Mouse (Mus musculus) neural tube, embryonic 14.5 days (tissue): ENCODE results near the gene Prdm16. TPM values are rescaled to one million over a fixed set of nuclear protein-coding genes. Genes with fewer than 3 reads are reported as not detected.
A peak's percentile ranks its signal among the peaks of the same experiment; 100 is the strongest.

ENCODE experiments used
- ATAC-seq: fragments of 200-750 bp; cut with Nextera tagmentation; 2 replicates; pipeline ENCODE4 v1.8.0; 2017; ENCODE audit warnings: low read depth, mild to moderate bottlenecking, moderate TSS enrichment, moderate library complexity
- H3K27ac ChIP-seq: fragments of 300-500 bp; sonication (generic); 2 replicates; pipeline ENCODE4 v1.5.1; 2014; ENCODE audit warnings: low read depth, mild to moderate bottlenecking, control low read depth, low read length, moderate library complexity, mixed read lengths
- H3K27me3 ChIP-seq: fragments of 300-500 bp; sonication (generic); 2 replicates; pipeline ENCODE4 v1.6.1; 2014; ENCODE audit warnings: low read length; ENCODE audit not compliant: control insufficient read depth, insufficient read depth
- H3K36me3 ChIP-seq: fragments of 300-500 bp; sonication (generic); 2 replicates; pipeline ENCODE4 v1.6.1; 2014; ENCODE audit warnings: low read length, mixed read lengths; ENCODE audit not compliant: control insufficient read depth, insufficient read depth
- H3K4me1 ChIP-seq: fragments of 300-500 bp; sonication (generic); 2 replicates; pipeline ENCODE4 v1.6.1; 2014; ENCODE audit warnings: low read length; ENCODE audit not compliant: control insufficient read depth, insufficient read depth
- H3K4me2 ChIP-seq: fragments of 300-500 bp; sonication (generic); 2 replicates; pipeline ENCODE4 v1.6.1; 2014; ENCODE audit warnings: mild to moderate bottlenecking, low read depth, low read length, control low read depth
- H3K4me3 ChIP-seq: fragments of 300-500 bp; sonication (generic); 2 replicates; pipeline ENCODE4 v1.5.1; 2014; ENCODE audit warnings: low read depth, low read length, control low read depth, mixed read lengths
- H3K9ac ChIP-seq: fragments of 300-500 bp; sonication (generic); replicated peaks from 2 replicates; pipeline ENCODE4 v1.6.1; 2014; ENCODE audit warnings: low read depth, mild to moderate bottlenecking, control low read depth, low read length, mixed read lengths
- H3K9me3 ChIP-seq: fragments of 300-500 bp; sonication (generic); 2 replicates; pipeline ENCODE4 v1.6.1; 2016; ENCODE audit warnings: low read length; ENCODE audit not compliant: control insufficient read depth
- WGBS: fragments of 180-500 bp; shearing (Covaris S2); extraction: QIAGEN DNeasy Blood & Tissue Kit; methylation state at CpG from one replicate; pipeline ENCODE4 v1.1.7; 2014; 5-methylcytosine and 5-hydroxymethylcytosine counted together
- polyA plus RNA-seq: library from polyadenylated mRNA; unstranded; fragments of >200 nt; fragmentation: Nextera tagmentation; extraction: Ambion mirVana; gene quantifications from 2 replicates; pipeline ENCODE4 v1.2.1, GENCODE M21; 2014

The Prdm16 gene
- polyA plus RNA-seq, 1 experiment from 2014 or later = 4.6 TPM

- H3K4me2 ChIP-seq = no peak overlapping the region
- no peak overlapping the region for H3K9ac ChIP-seq
- H3K4me3 ChIP-seq = no peak overlapping the region
- WGBS = 49% methylated on average over 8 of the region's 8 CpGs
- H3K9me3 ChIP-seq = no peaks in the 10 kb centered on the region
- H3K27ac ChIP-seq = no peak overlapping the region
- H3K36me3 ChIP-seq = no peaks in the 10 kb centered on the region
- H3K4me1 ChIP-seq = no peaks in the 10 kb centered on the region
- no peak for ATAC-seq
- peaks cover 5% of the 10 kb centered on the region for H3K27me3 ChIP-seq
These were observed 342.4 kb downstream of the Prdm16 start for GRCm38 (mm10) chr4:154294262-154294731.

DNA sequence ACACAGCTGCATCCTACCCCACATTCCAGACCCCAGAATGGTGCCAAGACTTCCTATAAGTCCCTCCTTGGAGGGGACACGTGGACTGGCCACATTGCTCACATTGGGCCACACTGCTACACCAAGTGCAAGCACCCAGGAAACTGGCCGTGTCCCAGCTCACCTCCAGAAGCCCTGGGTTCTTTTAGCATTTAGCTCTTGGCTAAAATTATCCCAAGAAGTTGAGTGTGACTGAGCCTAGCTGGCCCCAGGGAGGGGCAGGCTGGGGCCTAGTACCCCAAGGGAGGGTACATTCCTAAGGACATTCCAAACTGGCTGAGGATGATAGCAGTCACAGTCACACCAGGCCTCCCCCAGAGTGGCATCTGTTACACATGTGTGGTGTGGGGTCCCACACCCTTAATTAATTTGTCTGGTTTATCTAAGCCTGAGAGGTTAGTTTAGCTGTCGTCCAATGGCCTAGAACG, 342.9 kb downstream of the Prdm16 start:
- H3K27me3 ChIP-seq = peaks cover 1% of the 10 kb centered on the region
- WGBS = 71% methylated on average over 4 of the region's 4 CpGs
- H3K4me2 ChIP-seq = no peak overlapping the region
- no peaks in the 10 kb centered on the region for H3K4me1 ChIP-seq
- ATAC-seq = no peak
- H3K9ac ChIP-seq = no peak overlapping the region
- H3K4me3 ChIP-seq = no peak overlapping the region
- H3K9me3 ChIP-seq = no peaks in the 10 kb centered on the region
- H3K27ac ChIP-seq = no peak overlapping the region
- no peaks in the 10 kb centered on the region for H3K36me3 ChIP-seq

DNA sequence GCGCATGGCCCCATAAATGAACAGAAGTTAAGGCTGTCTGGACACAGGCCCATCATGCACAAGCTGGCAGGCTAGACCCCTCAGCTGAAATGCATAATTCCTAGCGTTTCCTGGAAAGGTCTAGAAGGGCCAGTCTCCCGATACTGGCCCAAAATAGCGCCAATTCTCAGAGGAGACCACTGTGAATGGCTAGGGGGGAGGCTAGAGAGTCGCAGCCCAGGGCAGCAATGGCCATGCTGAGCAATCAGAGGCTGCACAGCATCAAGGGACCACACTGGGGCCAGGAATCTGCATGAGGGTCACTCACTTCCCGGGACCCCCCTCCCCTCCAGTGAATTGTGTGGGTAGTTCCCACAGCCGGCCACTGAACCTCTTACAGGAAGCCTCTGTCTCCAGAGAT, 353.0 kb downstream of the Prdm16 start:
- Histone ChIP-seq H3K4me1 (no peaks in the 10 kb centered on the region), H3K9me3 (no peaks in the 10 kb centered on the region), H3K36me3 (no peaks in the 10 kb centered on the region), H3K27ac (no peak overlapping the region), H3K9ac (no peak overlapping the region), H3K4me2 (no peak overlapping the region), H3K27me3 (no peaks in the 10 kb centered on the region), H3K4me3 (no peak overlapping the region)
- 71% methylated on average over 7 of the region's 7 CpGs for WGBS
- ATAC-seq = no peak

DNA sequence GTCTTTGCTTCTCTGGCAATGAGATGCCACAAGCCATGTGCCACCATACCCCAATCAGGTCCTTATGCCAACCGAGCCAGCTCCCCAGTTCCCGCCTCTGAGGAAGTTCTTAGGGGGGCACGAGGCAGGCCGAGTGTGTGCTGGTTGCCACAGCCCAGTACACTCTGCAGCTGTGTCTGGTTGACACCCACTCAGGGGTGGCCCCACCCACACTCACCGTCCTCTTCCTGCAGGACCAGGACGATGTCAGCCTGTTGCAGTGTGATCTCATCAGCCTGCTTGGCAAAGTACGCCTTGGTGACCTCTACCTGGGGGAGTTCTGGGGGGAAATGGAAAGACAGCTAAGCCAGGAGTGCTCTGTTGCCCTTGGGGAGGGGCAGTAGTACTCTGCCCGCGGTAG, 357.2 kb downstream of the Prdm16 start:
- Histone ChIP-seq H3K4me1 (no peaks in the 10 kb centered on the region), H3K27me3 (no peaks in the 10 kb centered on the region), H3K27ac (no peak overlapping the region), H3K9me3 (no peaks in the 10 kb centered on the region), H3K4me2 (no peak overlapping the region), H3K9ac (no peak overlapping the region), H3K36me3 (no peaks in the 10 kb centered on the region), H3K4me3 (no peak overlapping the region)
- 87% methylated on average over 9 of the region's 9 CpGs for WGBS
- ATAC-seq = no peak

GRCm38 (mm10) chr4:154273000-154273399, 363.7 kb downstream of the Prdm16 start:
- no peak overlapping the region for H3K4me3 ChIP-seq
- no peak overlapping the region for H3K27ac ChIP-seq
- 64% methylated on average over 3 of the region's 3 CpGs for WGBS
- H3K4me2 ChIP-seq = no peak overlapping the region
- no peaks in the 10 kb centered on the region for H3K4me1 ChIP-seq
- peak; percentile 44; the same call in 1 of the 2 replicates for ATAC-seq
- H3K27me3 ChIP-seq = no peaks in the 10 kb centered on the region
- no peaks in the 10 kb centered on the region for H3K9me3 ChIP-seq
- H3K9ac ChIP-seq = no peak overlapping the region
- H3K36me3 ChIP-seq = no peaks in the 10 kb centered on the region

- Histone ChIP-seq H3K27ac (no peak overlapping the region), H3K4me1 (no peaks in the 10 kb centered on the region), H3K9me3 (no peaks in the 10 kb centered on the region), H3K36me3 (no peaks in the 10 kb centered on the region), H3K4me3 (no peak overlapping the region), H3K4me2 (no peak overlapping the region), H3K27me3 (no peaks in the 10 kb centered on the region), H3K9ac (no peak overlapping the region)
- WGBS = 60% methylated on average over 10 of the region's 10 CpGs
- ATAC-seq = no peak
These were observed 367.2 kb downstream of the Prdm16 start for GRCm38 (mm10) chr4:154269520-154269919.

DNA sequence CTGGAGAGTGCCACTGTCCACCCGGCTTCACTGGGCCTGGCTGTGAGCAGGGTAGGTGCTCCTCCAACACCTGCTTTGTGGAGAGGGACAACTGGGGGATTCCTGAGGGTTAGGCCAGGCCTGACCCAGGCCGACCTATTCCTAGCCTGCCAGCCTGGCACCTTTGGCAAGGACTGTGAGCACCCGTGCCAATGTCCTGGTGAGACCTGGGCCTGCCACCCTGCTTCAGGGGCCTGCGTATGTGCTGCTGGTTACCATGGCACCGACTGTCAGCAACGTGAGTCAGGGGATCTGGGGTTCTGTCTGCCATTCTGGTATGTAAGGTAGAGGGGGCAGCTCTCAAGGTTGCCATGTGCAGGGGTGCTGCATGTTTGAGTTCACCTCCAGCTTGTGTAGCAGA, 369.2 kb downstream of the Prdm16 start:
- Histone ChIP-seq H3K27me3 (no peaks in the 10 kb centered on the region), H3K4me2 (no peak overlapping the region), H3K4me3 (no peak overlapping the region), H3K9me3 (no peaks in the 10 kb centered on the region), H3K27ac (no peak overlapping the region), H3K36me3 (no peaks in the 10 kb centered on the region), H3K4me1 (no peaks in the 10 kb centered on the region), H3K9ac (no peak overlapping the region)
- ATAC-seq = no peak
- 84% methylated on average over 6 of the region's 6 CpGs for WGBS

Other genes with a start within 250 kb of the Prdm16 start
- gene Actrt2, start 31.0 kb upstream of the Prdm16 start, polyA plus RNA-seq = not detected in 2 replicates
- gene Ttc34, start 200.6 kb upstream of the Prdm16 start, polyA plus RNA-seq = 1.1 and 1.3 TPM in 2 replicates
- gene Mmel1, start 232.7 kb upstream of the Prdm16 start, polyA plus RNA-seq = 0.40 and 0.50 TPM in 2 replicates